Mouse (Mus musculus) heart, embryonic 16.5 days (tissue): ENCODE data around the gene Jpt2. TPM values are rescaled to one million over a fixed set of nuclear protein-coding genes. Genes with fewer than 3 reads are reported as not detected.
"Not testable (repeated sequence)": the region's sequence is repeated elsewhere in the genome, so short reads cannot be mapped to it uniquely, and the experiment has no call there.

Experiments used
- ATAC-seq: fragments of 200-750 bp; cut with Nextera tagmentation; replicated peaks from 2 replicates; pipeline ENCODE4 v1.8.0; 2017; ENCODE audit warnings: moderate number of reproducible peaks; ENCODE audit not compliant: insufficient read depth, low FRiP score; ENCODE audit errors: extremely low read depth
- H3K27ac ChIP-seq: fragments of 300-500 bp; sonication (generic); 2 replicates; pipeline ENCODE4 v1.5.1; 2014; ENCODE audit warnings: mild to moderate bottlenecking, low read length, control low read depth, moderate library complexity
- H3K27me3 ChIP-seq: fragments of 300-500 bp; sonication (generic); 2 replicates; pipeline ENCODE4 v1.6.1; 2014; ENCODE audit warnings: low read length, mixed read lengths; ENCODE audit not compliant: control insufficient read depth, insufficient read depth
- H3K36me3 ChIP-seq: fragments of 300-500 bp; sonication (generic); 2 replicates; pipeline ENCODE4 v1.6.1; 2014; ENCODE audit not compliant: control insufficient read depth, insufficient read depth
- H3K4me1 ChIP-seq: fragments of 300-500 bp; sonication (generic); 2 replicates; pipeline ENCODE4 v1.6.1; 2014; ENCODE audit warnings: low read length, mixed read lengths; ENCODE audit not compliant: control insufficient read depth, insufficient read depth
- H3K4me2 ChIP-seq: fragments of 300-500 bp; sonication (generic); 2 replicates; pipeline ENCODE4 v1.6.1; 2014; ENCODE audit warnings: low read depth, mild to moderate bottlenecking, control low read depth, low read length
- H3K4me3 ChIP-seq: fragments of 300-500 bp; sonication (generic); 2 replicates; pipeline ENCODE4 v1.5.1; 2014; ENCODE audit warnings: mild to moderate bottlenecking, control low read depth, low read length
- H3K9ac ChIP-seq: fragments of 300-500 bp; sonication (generic); 2 replicates; pipeline ENCODE4 v1.6.1; 2014; ENCODE audit warnings: low read length, control low read depth
- H3K9me3 ChIP-seq: fragments of 300-500 bp; sonication (generic); replicated peaks from 2 replicates; pipeline ENCODE4 v1.6.1; 2016; ENCODE audit warnings: low read length; ENCODE audit not compliant: control insufficient read depth
- WGBS: fragments of 180-500 bp; shearing (Covaris S2); extraction: QIAGEN DNeasy Blood & Tissue Kit; methylation state at CpG from one replicate; pipeline ENCODE4 v1.1.7; 2014; 5-methylcytosine and 5-hydroxymethylcytosine counted together
- polyA plus RNA-seq: library from polyadenylated mRNA; unstranded; fragments of >200 nt; fragmentation: Nextera tagmentation; extraction: Ambion mirVana; gene quantifications from 2 replicates; pipeline ENCODE4 v1.2.1, GENCODE M21; 2015

The Jpt2 gene
- polyA plus RNA-seq, 1 experiment from 2014 or later, result 82.5 TPM

DNA sequence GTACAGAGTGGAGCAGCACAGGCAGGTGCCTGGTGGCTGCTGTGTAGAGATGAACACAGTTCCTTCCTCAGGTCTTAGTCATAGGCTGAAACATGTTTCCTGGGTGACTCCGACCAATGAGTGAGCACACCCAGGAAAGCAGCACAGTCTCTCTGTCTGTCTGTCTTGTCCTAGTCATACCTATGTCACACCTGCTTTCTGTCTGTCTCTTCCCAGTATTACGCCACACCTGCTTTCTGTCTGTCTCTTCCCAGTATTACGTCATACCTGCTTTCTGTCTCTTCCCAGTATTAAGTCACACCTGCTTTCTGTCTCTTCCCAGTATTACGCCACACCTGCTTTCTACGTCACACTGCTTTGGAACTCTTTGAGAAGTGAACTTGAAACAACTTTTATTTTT lies 12.3 kb downstream of the Jpt2 start:
- no peaks in the 10 kb centered on the region for H3K4me1 ChIP-seq
- no peaks in the 10 kb centered on the region for H3K9me3 ChIP-seq
- peaks cover 16% of the 10 kb centered on the region for H3K36me3 ChIP-seq
- ATAC-seq, result no peak
- H3K9ac ChIP-seq, result no peak overlapping the region
- no peaks in the 10 kb centered on the region for H3K27me3 ChIP-seq
- WGBS, result 93% methylated on average over 5 of the region's 5 CpGs
- H3K4me2 ChIP-seq, result no peak overlapping the region
- no peak overlapping the region for H3K4me3 ChIP-seq
- no peak overlapping the region for H3K27ac ChIP-seq

DNA sequence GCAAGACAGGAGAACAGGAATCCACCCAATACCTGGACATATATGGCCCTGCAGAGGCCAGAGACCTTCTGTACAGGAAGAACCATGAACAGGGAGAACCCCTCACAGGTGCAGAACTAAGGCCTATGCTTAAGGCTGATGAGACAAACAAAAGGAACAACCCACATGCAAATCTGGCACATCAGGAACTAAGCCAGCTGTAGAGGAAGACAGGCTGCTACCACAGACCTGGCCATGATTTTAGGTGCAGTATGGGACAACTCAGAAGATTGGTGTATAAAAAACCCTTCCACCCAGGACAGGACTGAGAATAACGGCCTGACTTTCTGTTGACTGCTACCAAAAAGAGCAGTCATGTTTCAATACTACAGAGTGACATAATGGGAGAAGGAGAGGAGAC lies 16.9 kb downstream of the Jpt2 start:
- 83% methylated on average over 1 of the region's 1 CpGs for WGBS
- H3K9me3 ChIP-seq, H3K4me3 ChIP-seq, H3K4me2 ChIP-seq, H3K9ac ChIP-seq, ATAC-seq, H3K27ac ChIP-seq, H3K27me3 ChIP-seq, H3K4me1 ChIP-seq: not testable (repeated sequence)
- peaks cover 16% of the 10 kb centered on the region for H3K36me3 ChIP-seq

DNA sequence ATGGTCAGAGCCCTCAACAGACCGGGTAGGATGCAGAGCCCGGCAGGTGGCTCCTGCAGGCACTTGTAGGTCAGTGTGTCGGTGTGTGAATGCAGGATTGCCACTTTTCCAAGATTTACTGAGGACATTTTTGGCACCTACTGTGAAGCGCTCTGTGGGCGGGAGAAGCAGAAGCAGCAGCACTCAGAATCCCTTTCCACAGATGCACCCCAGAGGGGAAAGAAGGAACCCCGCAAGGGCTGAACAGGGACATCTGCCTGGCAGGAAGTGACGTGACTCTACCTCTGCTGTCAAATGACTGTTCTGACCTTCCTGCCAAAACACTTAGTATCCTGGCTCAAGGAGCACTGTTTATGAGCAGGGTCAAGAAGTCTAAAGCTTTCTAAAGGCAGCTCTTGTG lies 17.5 kb downstream of the Jpt2 start:
- no peaks in the 10 kb centered on the region for H3K9me3 ChIP-seq
- peaks cover 13% of the 10 kb centered on the region for H3K36me3 ChIP-seq
- no peak for ATAC-seq
- H3K27me3 ChIP-seq, result no peaks in the 10 kb centered on the region
- WGBS, result 86% methylated on average over 7 of the region's 7 CpGs
- H3K27ac ChIP-seq, result no peak overlapping the region
- H3K4me3 ChIP-seq, result no peak overlapping the region
- H3K4me2 ChIP-seq, result no peak overlapping the region
- H3K9ac ChIP-seq, result no peak overlapping the region
- H3K4me1 ChIP-seq, result no peaks in the 10 kb centered on the region

DNA sequence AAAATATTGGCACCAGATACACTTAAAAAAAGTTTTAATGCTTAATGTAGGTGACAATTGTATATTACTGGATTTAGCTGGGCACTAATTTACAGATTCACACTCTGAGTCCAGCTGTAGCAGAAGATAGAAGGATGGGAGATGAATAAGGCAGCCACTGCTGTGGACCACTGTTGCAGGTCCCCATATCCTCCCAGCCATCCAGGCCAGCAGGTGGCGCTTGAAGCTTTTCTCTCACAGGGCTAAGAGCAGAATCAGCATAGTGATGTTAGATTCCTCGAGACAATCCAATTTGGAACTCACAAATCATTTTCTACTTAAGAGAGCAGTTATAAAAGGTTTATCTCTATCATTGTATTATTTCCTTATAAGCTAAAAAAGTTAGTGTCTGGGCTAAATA lies 18.0 kb downstream of the Jpt2 start:
- H3K27ac ChIP-seq, H3K9ac ChIP-seq, H3K4me2 ChIP-seq, H3K4me3 ChIP-seq, H3K9me3 ChIP-seq, H3K27me3 ChIP-seq, H3K4me1 ChIP-seq: not testable (repeated sequence)
- 0 out of 2 replicates have a peak, but pooled peaks have one; percentile 49 for ATAC-seq
- 14% methylated on average over 2 of the region's 2 CpGs for WGBS
- H3K36me3 ChIP-seq, result peaks cover 11% of the 10 kb centered on the region

DNA sequence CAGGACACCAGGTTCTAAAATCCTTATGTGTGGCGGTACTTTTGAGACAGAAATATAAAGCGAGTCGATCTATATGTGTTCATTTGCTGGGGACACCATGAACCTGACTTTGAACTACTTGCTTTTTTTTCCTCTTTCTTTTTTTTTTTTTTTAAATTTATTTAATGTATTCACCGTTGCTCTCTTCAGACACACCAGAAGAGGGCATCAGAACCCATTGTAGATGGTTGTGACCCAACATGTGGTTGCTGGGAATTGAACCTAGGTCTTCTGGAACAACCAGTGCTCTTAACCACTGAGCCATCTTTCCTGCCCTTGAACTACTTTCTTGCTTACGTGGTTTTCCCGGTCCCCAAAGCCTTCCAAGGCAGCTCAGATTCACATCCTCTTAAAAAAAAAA lies 23.2 kb downstream of the Jpt2 start:
- peak overlapping the region; percentile 83 for H3K4me2 ChIP-seq
- ATAC-seq, result no peak
- no peaks in the 10 kb centered on the region for H3K9me3 ChIP-seq
- H3K27me3 ChIP-seq, result no peaks in the 10 kb centered on the region
- H3K4me1 ChIP-seq, result peaks cover 18% of the 10 kb centered on the region
- peak overlapping the region; percentile 90 for H3K9ac ChIP-seq
- H3K36me3 ChIP-seq, result no peaks in the 10 kb centered on the region
- peak overlapping the region; percentile 84 for H3K27ac ChIP-seq
- H3K4me3 ChIP-seq, result peak overlapping the region; percentile 94
- WGBS, result 49% methylated on average over 6 of the region's 6 CpGs

DNA sequence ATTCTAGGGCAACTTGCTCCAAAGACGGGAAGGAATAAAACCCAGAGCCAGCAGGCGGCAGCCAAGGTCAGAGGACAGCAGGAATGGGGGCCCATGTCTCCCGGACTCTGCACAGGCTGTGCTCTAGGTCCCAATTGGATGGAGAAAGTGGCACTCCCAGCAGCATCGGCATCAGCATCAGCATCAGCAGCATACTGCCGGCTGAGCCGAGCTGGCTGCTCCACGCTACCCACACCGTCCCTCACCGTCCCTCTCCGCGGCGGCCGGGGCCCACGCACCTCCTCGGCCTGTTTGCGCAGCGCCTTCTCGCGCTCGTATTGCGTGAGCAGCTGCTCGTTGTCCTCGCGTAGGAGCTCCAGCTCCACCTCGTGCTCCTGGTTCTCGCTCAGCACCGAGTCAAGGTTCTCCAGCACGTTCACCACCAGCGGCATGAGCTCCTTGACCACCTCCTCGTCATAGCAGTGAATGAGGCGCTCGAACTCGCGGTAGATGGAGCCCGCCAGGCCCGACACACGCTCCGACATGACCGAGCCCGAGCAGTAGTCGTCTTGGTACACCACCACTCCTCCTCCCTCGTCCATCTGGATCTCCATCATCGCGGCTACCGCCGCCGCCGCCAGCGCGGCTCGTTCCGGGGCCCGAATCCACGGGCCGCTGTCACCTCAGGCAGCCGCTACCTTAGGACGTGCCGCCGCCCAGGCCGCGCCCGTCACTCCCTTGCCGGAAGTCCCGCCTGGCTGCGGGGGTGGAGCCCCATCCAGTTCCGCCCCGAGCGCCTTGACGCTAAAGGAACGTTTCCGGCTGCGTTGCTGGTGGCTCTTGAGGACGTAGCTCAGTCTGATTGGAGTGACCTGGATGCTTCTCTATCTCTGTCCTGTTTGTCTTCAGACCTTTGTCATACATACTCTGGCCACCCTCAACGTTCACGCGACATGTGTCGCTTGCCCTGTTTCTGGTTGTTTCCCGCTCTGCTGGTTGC lies 23.9 kb downstream of the Jpt2 start, which contains the start of gene Mapk8ip3:
Gene Mapk8ip3 (minus strand): TSS at position 719 of the 979 bp plus-strand sequence.
- WGBS, result under 1% methylated on average over 78 of the region's 78 CpGs
- Histone ChIP-seq H3K4me1 (peaks cover 18% of the 10 kb centered on the region), H3K27me3 (no peaks in the 10 kb centered on the region), H3K9me3 (no peaks in the 10 kb centered on the region), H3K4me2 (peak within 1 kb of the TSS; percentile 83), H3K9ac (peak within 1 kb of the TSS; percentile 90), H3K36me3 (no peaks in the 10 kb centered on the region), H3K27ac (peak within 1 kb of the TSS; percentile 84), H3K4me3 (peak within 1 kb of the TSS; percentile 94)
- ATAC-seq, result peak; percentile 97

DNA sequence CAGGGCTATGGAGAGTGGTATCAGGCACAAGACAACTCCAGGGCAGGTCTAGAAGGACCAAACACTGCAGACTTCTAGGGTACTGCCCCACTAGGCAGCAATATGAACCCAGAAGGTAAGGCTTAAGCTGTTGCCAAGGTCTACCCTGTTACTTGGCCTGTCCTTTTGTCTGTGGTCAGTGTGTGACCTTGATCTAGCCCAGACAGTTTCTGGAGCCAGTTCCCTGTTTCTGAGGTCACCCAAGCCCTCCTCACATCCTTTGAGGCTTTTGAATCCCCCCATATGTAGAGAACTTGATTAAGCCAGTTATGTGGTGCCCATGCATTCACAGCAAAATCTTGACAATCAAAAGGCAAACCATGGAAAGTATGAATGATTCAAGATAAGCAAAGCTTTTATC lies 24.8 kb downstream of the Jpt2 start:
- H3K9ac ChIP-seq, result peak overlapping the region; percentile 90
- no peaks in the 10 kb centered on the region for H3K27me3 ChIP-seq
- H3K4me2 ChIP-seq, result peak overlapping the region; percentile 83
- ATAC-seq, result no peak
- H3K4me3 ChIP-seq, result peak overlapping the region; percentile 94
- no peaks in the 10 kb centered on the region for H3K9me3 ChIP-seq
- no peaks in the 10 kb centered on the region for H3K36me3 ChIP-seq
- no peak overlapping the region for H3K27ac ChIP-seq
- H3K4me1 ChIP-seq, result peaks cover 18% of the 10 kb centered on the region

DNA sequence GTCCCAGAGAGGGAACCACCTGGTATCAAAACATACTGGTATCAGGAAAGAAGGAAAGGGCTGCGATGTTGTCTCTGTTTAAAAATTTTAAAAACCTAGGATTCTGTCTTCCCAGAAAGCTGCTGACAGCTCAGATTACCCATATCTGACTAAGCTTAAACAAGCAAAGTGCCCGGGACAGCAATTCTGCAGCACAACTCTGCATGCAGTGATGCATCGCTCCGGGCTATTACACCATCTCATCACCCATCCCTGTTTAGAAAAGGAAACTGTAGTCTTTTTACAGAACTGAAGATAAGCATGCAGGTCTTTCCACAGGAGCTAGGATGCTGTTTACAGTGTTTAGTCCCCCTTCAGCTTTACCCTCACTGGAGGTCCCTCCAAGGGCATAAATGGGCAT lies 25.6 kb downstream of the Jpt2 start:
- WGBS, result 26% methylated on average over 4 of the region's 4 CpGs
- Histone ChIP-seq H3K9me3 (no peaks in the 10 kb centered on the region), H3K27me3 (no peaks in the 10 kb centered on the region), H3K4me2 (peak overlapping the region; percentile 83), H3K36me3 (no peaks in the 10 kb centered on the region), H3K9ac (peak overlapping the region; percentile 90), H3K4me3 (peak overlapping the region; percentile 94), H3K4me1 (peaks cover 18% of the 10 kb centered on the region), H3K27ac (no peak overlapping the region)
- no peak for ATAC-seq

DNA sequence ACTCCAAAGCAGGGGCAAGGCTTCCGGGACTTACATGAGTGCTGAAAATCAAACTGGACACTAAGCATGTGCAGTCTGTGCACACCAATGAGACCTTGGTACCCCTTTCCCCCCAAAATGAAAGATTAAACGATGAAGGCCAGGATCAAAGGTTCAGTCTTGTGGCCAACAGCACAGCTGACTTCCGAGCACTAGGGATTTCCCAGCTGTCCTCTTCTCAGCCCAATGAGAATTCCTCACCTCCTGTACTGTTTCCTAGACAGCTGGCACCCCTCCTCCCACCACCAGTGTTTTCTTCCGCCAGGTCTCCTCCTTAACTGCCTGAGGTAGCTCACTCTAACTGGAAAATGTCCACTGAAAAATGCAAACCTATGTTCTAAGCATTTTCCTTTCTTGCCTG lies 27.3 kb downstream of the Jpt2 start:
- no peaks in the 10 kb centered on the region for H3K27me3 ChIP-seq
- no peak overlapping the region for H3K4me2 ChIP-seq
- no peaks in the 10 kb centered on the region for H3K36me3 ChIP-seq
- H3K27ac ChIP-seq, result no peak overlapping the region
- no peaks in the 10 kb centered on the region for H3K9me3 ChIP-seq
- no peak for ATAC-seq
- 77% methylated on average over 4 of the region's 4 CpGs for WGBS
- H3K4me3 ChIP-seq, result no peak overlapping the region
- H3K4me1 ChIP-seq, result peaks cover 21% of the 10 kb centered on the region
- H3K9ac ChIP-seq, result no peak overlapping the region
